Mouse (Mus musculus) left cerebral cortex, postnatal 36 days (tissue): ENCODE measurements around the gene Krtap27-1. TPM values are rescaled to one million over a fixed set of nuclear protein-coding genes. Genes with fewer than 3 reads are reported as not detected.

Experiments
- total RNA-seq, 2 experiments: library from RNA; stranded (reverse); gene quantifications; 2 replicates each; pipeline ENCODE4 v1.2.3; 2021

Krtap27-1 gene
- total RNA-seq, 2 experiments from 2014 or later = not detected

Other genes starting within 250 kb of the Krtap27-1 start
- not detected for gene Cldn17, start 164.7 kb downstream of the Krtap27-1 start, total RNA-seq
- not detected for gene Cldn8, start 108.5 kb downstream of the Krtap27-1 start, total RNA-seq
- not detected for gene Krtap24-1, start 59.4 kb downstream of the Krtap27-1 start, total RNA-seq
- not detected for gene 2310079G19Rik, start 44.0 kb downstream of the Krtap27-1 start, total RNA-seq
- not detected for gene Krtap26-1, start 23.9 kb downstream of the Krtap27-1 start, total RNA-seq
- gene 2310061N02Rik, start 36.3 kb upstream of the Krtap27-1 start, total RNA-seq = not detected
- gene Krtap13-1, start 57.2 kb upstream of the Krtap27-1 start, total RNA-seq = not detected
- gene Krtap13, start 80.0 kb upstream of the Krtap27-1 start, total RNA-seq = not detected
- not detected for gene 2310034C09Rik, start 87.2 kb upstream of the Krtap27-1 start, total RNA-seq
- gene 2310057N15Rik, start 102.5 kb upstream of the Krtap27-1 start, total RNA-seq = not detected
- gene Gm5965, start 106.2 kb upstream of the Krtap27-1 start, total RNA-seq = not detected
- not detected for gene Gm20741, start 140.5 kb upstream of the Krtap27-1 start, total RNA-seq
- gene Krtap15, start 148.5 kb upstream of the Krtap27-1 start, total RNA-seq = not detected
- not detected for gene Krtap14, start 154.5 kb upstream of the Krtap27-1 start, total RNA-seq
- gene Krtap19-1, start 197.7 kb upstream of the Krtap27-1 start, total RNA-seq = not detected
- not detected for gene Krtap19-2, start 202.6 kb upstream of the Krtap27-1 start, total RNA-seq
- not detected for gene Krtap19-3, start 206.4 kb upstream of the Krtap27-1 start, total RNA-seq
- not detected for gene Krtap19-4, start 213.4 kb upstream of the Krtap27-1 start, total RNA-seq
- not detected for gene Krtap19-5, start 224.8 kb upstream of the Krtap27-1 start, total RNA-seq